Mouse (Mus musculus) olfactory bulb, adult 2 months (tissue): ENCODE data around the gene Crmp1.

Source experiments
- CTCF ChIP-seq: fragments of 200-500 bp; IDR thresholded peaks from 2 replicates; pipeline ENCODE4 v1.5.1; 2012; ENCODE audit warnings: low read depth, mild to moderate bottlenecking, low read length, moderate library complexity; ENCODE audit not compliant: insufficient read depth
- POLR2A ChIP-seq: fragments of 200-500 bp; IDR thresholded peaks from 2 replicates; pipeline ENCODE4 v1.6.1; 2012; ENCODE audit warnings: mild to moderate bottlenecking, low read depth, low read length, moderate library complexity; ENCODE audit not compliant: insufficient read depth

DNA sequence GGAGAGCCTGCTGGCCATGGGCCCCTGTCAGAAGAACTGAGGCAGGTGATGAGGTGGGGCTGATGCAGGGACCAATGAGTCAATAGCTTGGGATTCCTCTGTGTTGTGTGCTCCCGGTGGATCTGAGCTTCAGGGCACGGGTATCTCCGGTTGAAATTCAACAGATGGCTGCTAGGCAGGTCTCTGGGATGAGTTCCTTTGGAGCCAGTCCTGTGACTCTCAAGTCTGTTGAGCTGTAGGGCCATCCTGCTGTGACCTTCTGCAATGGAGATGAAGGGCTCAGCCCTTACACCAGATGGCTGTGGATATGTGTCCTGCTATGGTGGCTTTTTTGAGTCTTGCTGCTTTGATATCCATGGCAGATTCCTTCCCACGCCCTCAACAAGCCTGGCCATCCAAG lies 5.7 kb downstream of the Crmp1 start:
- TF ChIP-seq POLR2A (no peak), CTCF (no peak)
